ENCODE assay signal across 10 mouse cellular contexts in genomic region chr11:77784894-77785293, GRCm38 (mm10). TPM values are rescaled to one million over a fixed set of nuclear protein-coding genes. Genes with fewer than 3 reads are reported as not detected.
DNase-seq lines count a peak whose midpoint lies in the region; ATAC-seq and TF ChIP-seq lines count a peak whose summit lies in the region.
"Had no signal": no experiment of that assay in that cellular context is flagged by ENCODE, and none has a peak within 500 bp of the region (broad histone marks: within the 10 kb centered on the region; RNA-seq: fewer than 3 reads in every experiment).

No protein-coding gene starts in this region.

- 35% methylated on average over 9 of the region's 9 CpGs for WGBS in heart, embryonic 10.5 days
- WGBS in midbrain, embryonic 10.5 days = 88% methylated on average over 9 of the region's 9 CpGs
- 82% methylated on average over 9 of the region's 9 CpGs for WGBS in midbrain, postnatal 0 days
- 88% methylated on average over 9 of the region's 9 CpGs for WGBS in limb, embryonic 12.5 days
- 58% methylated on average over 9 of the region's 9 CpGs for WGBS in stomach, embryonic 16.5 days

- DNase-seq in heart, embryonic 10.5 days (ENCODE audit: low spot score) = no peak
- DNase-seq in heart, adult 18-20 months = no peak
- no peak for DNase-seq in midbrain, embryonic 10.5 days (ENCODE audit: low spot score)
- DNase-seq in midbrain, postnatal 0 days (ENCODE audit: low spot score) = no peak
- DNase-seq in cerebellum, postnatal 25 days = no peak
- no peak for DNase-seq in natural killer cell, adult 2 months (ENCODE audit: low spot score in 2 of 2)
- DNase-seq: gastrocnemius, postnatal 10 days had no signal

- no peaks in the 10 kb centered on the region for H3K27me3 ChIP-seq in heart, embryonic 10.5 days (ENCODE audit: insufficient read depth, poor library complexity, severe bottlenecking)
- H3K27me3 ChIP-seq in midbrain, embryonic 10.5 days (ENCODE audit: low read depth, poor library complexity, severe bottlenecking) = no peaks in the 10 kb centered on the region
- no peaks in the 10 kb centered on the region for H3K27me3 ChIP-seq in midbrain, postnatal 0 days (ENCODE audit: insufficient read depth, low read length)
- no peaks in the 10 kb centered on the region for H3K27me3 ChIP-seq in limb, embryonic 12.5 days
- H3K27me3 ChIP-seq in stomach, embryonic 16.5 days (ENCODE audit: control insufficient read depth, insufficient read depth, low read length) = no peaks in the 10 kb centered on the region

- no peaks in the 10 kb centered on the region for H3K9me3 ChIP-seq in heart, embryonic 10.5 days
- H3K9me3 ChIP-seq in midbrain, embryonic 10.5 days (replicated peaks) = no peaks in the 10 kb centered on the region
- H3K9me3 ChIP-seq in midbrain, postnatal 0 days (ENCODE audit: low read length) = no peaks in the 10 kb centered on the region
- no peaks in the 10 kb centered on the region for H3K9me3 ChIP-seq in limb, embryonic 12.5 days
- H3K9me3 ChIP-seq in stomach, embryonic 16.5 days (replicated peaks; ENCODE audit: control insufficient read depth, low read length) = no peaks in the 10 kb centered on the region

- no peak for ATAC-seq in midbrain, postnatal 0 days (ENCODE audit: low FRiP score)
- ATAC-seq in limb, embryonic 12.5 days (ENCODE audit: insufficient number of reproducible peaks, insufficient read depth, low FRiP score, low TSS enrichment, low read depth) = no peak
- no peak for ATAC-seq in stomach, embryonic 16.5 days (ENCODE audit: insufficient read depth, low FRiP score)

- H3K4me2 ChIP-seq in midbrain, postnatal 0 days (ENCODE audit: low read depth, low read length, poor library complexity, severe bottlenecking) = no peak overlapping the region
- no peak overlapping the region for H3K4me2 ChIP-seq in limb, embryonic 12.5 days
- 0 out of 2 replicates have a peak overlapping the region, but pooled peaks have one; percentile 23 for H3K4me2 ChIP-seq in stomach, embryonic 16.5 days (ENCODE audit: low read depth, low read length)

- peak overlapping the region; percentile 91 for H3K27ac ChIP-seq in heart, embryonic 10.5 days
- peak overlapping the region; percentile 74 for H3K27ac ChIP-seq in midbrain, embryonic 10.5 days (replicated peaks)
- H3K27ac ChIP-seq in midbrain, postnatal 0 days (ENCODE audit: low read depth, low read length) = no peak overlapping the region
- H3K27ac ChIP-seq in limb, embryonic 12.5 days = 0 out of 2 replicates have a peak overlapping the region, but pooled peaks have one; percentile 46
- H3K27ac ChIP-seq in stomach, embryonic 16.5 days (ENCODE audit: low read length) = peak overlapping the region; percentile 97

- H3K36me3 ChIP-seq in heart, embryonic 10.5 days = peaks cover 6% of the 10 kb centered on the region; the same call in 1 of the 2 replicates
- peaks cover 28% of the 10 kb centered on the region for H3K36me3 ChIP-seq in midbrain, embryonic 10.5 days
- H3K36me3 ChIP-seq in midbrain, postnatal 0 days (ENCODE audit: insufficient read depth, low read length) = peaks cover 5% of the 10 kb centered on the region; the same call in 1 of the 2 replicates
- peaks cover 1% of the 10 kb centered on the region; the same call in 1 of the 2 replicates for H3K36me3 ChIP-seq in limb, embryonic 12.5 days
- no peaks in the 10 kb centered on the region for H3K36me3 ChIP-seq in stomach, embryonic 16.5 days (ENCODE audit: control insufficient read depth, insufficient read depth, low read length)

- peak overlapping the region; percentile 34; the same call in 1 of the 2 replicates for H3K4me3 ChIP-seq in heart, embryonic 10.5 days
- H3K4me3 ChIP-seq in midbrain, embryonic 10.5 days = no peak overlapping the region
- H3K4me3 ChIP-seq in midbrain, postnatal 0 days (ENCODE audit: low read depth, low read length) = no peak overlapping the region
- H3K4me3 ChIP-seq in limb, embryonic 12.5 days (replicated peaks) = no peak overlapping the region
- H3K4me3 ChIP-seq in stomach, embryonic 16.5 days (replicated peaks; ENCODE audit: low read length) = no peak overlapping the region

- H3K9ac ChIP-seq in midbrain, postnatal 0 days (replicated peaks; ENCODE audit: low read length, poor library complexity, severe bottlenecking) = no peak overlapping the region
- no peak overlapping the region for H3K9ac ChIP-seq in limb, embryonic 12.5 days (replicated peaks)
- peak overlapping the region; percentile 62 for H3K9ac ChIP-seq in stomach, embryonic 16.5 days (ENCODE audit: low read length)

- peaks cover 70% of the 10 kb centered on the region for H3K4me1 ChIP-seq in heart, embryonic 10.5 days
- H3K4me1 ChIP-seq in midbrain, embryonic 10.5 days = peaks cover 48% of the 10 kb centered on the region
- H3K4me1 ChIP-seq in midbrain, postnatal 0 days (ENCODE audit: insufficient read depth, low read length) = 0 out of 2 replicates have a peak, but pooled peaks cover 11% of the 10 kb centered on the region
- H3K4me1 ChIP-seq in limb, embryonic 12.5 days (replicated peaks) = peaks cover 36% of the 10 kb centered on the region
- peaks cover 40% of the 10 kb centered on the region for H3K4me1 ChIP-seq in stomach, embryonic 16.5 days (ENCODE audit: control insufficient read depth, insufficient read depth, low read length)

- no peak for TF ChIP-seq CTCF in midbrain, postnatal 0 days (IDR thresholded peaks at IDR 0.05)

RNA-seq across cellular contexts. Expression of gene Gm10277, which starts 2.7 kb away (rescaled TPM):
- 1.1 and 1.6 TPM in 2 replicates for polyA plus RNA-seq in heart, embryonic 10.5 days (2016; fragmentation: Nextera tagmentation; extraction: Ambion mirVana)
- not detected for total RNA-seq in heart, adult 18-20 months (2021)
- 1.4 and 1.5 TPM in 2 replicates for polyA plus RNA-seq in midbrain, embryonic 10.5 days (2016; fragmentation: Nextera tagmentation; extraction: Ambion mirVana)
- not detected in 2 replicates for total RNA-seq in midbrain, postnatal 0 days (2014; rRNA removed)
- polyA plus RNA-seq in midbrain, postnatal 0 days (2015; fragmentation: Nextera tagmentation; extraction: Ambion mirVana) = 0.44 and 1.0 TPM in 2 replicates
- 1.9 and 2.6 TPM in 2 replicates for polyA plus RNA-seq in limb, embryonic 12.5 days (2016; fragmentation: Nextera tagmentation; extraction: Ambion mirVana)
- 1.2 and 1.4 TPM in 2 replicates for polyA plus RNA-seq in stomach, embryonic 16.5 days (2015; fragmentation: Nextera tagmentation; extraction: Ambion mirVana)
- total RNA-seq: gastrocnemius, postnatal 10 days had no signal
- polyA plus RNA-seq: brain, embryonic 14.5 days had no signal

RNA-seq across cellular contexts. Expression of gene Myo18a, which starts 21.8 kb away (rescaled TPM):
- polyA plus RNA-seq in heart, embryonic 10.5 days (2016; fragmentation: Nextera tagmentation; extraction: Ambion mirVana) = 95.5 and 153 TPM in 2 replicates
- 100 to 1,000 TPM; 228 to 270 TPM for total RNA-seq in heart, adult 18-20 months (2021)
- polyA plus RNA-seq in midbrain, embryonic 10.5 days (2016; fragmentation: Nextera tagmentation; extraction: Ambion mirVana) = 24.6 and 38.7 TPM in 2 replicates
- 74.2 and 82.0 TPM in 2 replicates for total RNA-seq in midbrain, postnatal 0 days (2014; rRNA removed)
- 30.4 and 35.0 TPM in 2 replicates for polyA plus RNA-seq in midbrain, postnatal 0 days (2015; fragmentation: Nextera tagmentation; extraction: Ambion mirVana)
- 31.5 and 36.4 TPM in 2 replicates for polyA plus RNA-seq in limb, embryonic 12.5 days (2016; fragmentation: Nextera tagmentation; extraction: Ambion mirVana)
- 44.9 and 46.0 TPM in 2 replicates for polyA plus RNA-seq in stomach, embryonic 16.5 days (2015; fragmentation: Nextera tagmentation; extraction: Ambion mirVana)

RNA-seq across cellular contexts. Expression of gene Cryba1, which starts 59.8 kb away (rescaled TPM):
- 0.18 TPM in 1 of 2 replicates, not detected in the other for polyA plus RNA-seq in heart, embryonic 10.5 days (2016; fragmentation: Nextera tagmentation; extraction: Ambion mirVana)
- total RNA-seq in heart, adult 18-20 months (2021) = not detected
- polyA plus RNA-seq in midbrain, embryonic 10.5 days (2016; fragmentation: Nextera tagmentation; extraction: Ambion mirVana) = 1.9 and 2.0 TPM in 2 replicates
- total RNA-seq in midbrain, postnatal 0 days (2014; rRNA removed) = not detected in 2 replicates
- 0.21 TPM in 1 of 2 replicates, not detected in the other for polyA plus RNA-seq in midbrain, postnatal 0 days (2015; fragmentation: Nextera tagmentation; extraction: Ambion mirVana)
- polyA plus RNA-seq in limb, embryonic 12.5 days (2016; fragmentation: Nextera tagmentation; extraction: Ambion mirVana) = 0.28 TPM in 1 of 2 replicates, not detected in the other
- not detected in 2 replicates for polyA plus RNA-seq in stomach, embryonic 16.5 days (2015; fragmentation: Nextera tagmentation; extraction: Ambion mirVana)
- total RNA-seq: gastrocnemius, postnatal 10 days had no signal
